ENCODE assay signal across 8 mouse cellular contexts in genomic region chr17:49563416-49563780, GRCm38 (mm10). TPM values are rescaled to one million over a fixed set of nuclear protein-coding genes. Genes with fewer than 3 reads are reported as not detected.
DNase-seq lines count a peak whose midpoint lies in the region; ATAC-seq and TF ChIP-seq lines count a peak whose summit lies in the region.

No protein-coding gene starts in this region.

- TF ChIP-seq POLR2A in thymus, adult 2 months (IDR thresholded peaks at IDR 0.05; ENCODE audit: control insufficient read depth, extremely low read depth, insufficient read depth, low read length, poor library complexity), result no peak

- WGBS in forebrain, postnatal 0 days, result 26% methylated on average over 4 of the region's 4 CpGs
- 36% methylated on average over 4 of the region's 4 CpGs for WGBS in thymus, adult 2 months

- 0 out of 2 replicates have a peak, but pooled peaks have one; percentile 14 for ATAC-seq in forebrain, postnatal 0 days

- no peaks in the 10 kb centered on the region for H3K9me3 ChIP-seq in forebrain, postnatal 0 days (ENCODE audit: low read length)

- peak overlapping the region; percentile 86 for H3K4me2 ChIP-seq in forebrain, postnatal 0 days (ENCODE audit: low read depth)

- peak; percentile 57 for DNase-seq in cerebellum, adult 9-11 months
- no peak for DNase-seq in cerebellum, postnatal 4 days (ENCODE audit: low spot score in 2 of 2)
- peak; percentile 33 for DNase-seq in 3T3-L1 (ENCODE audit: low read depth, low spot score)
- no peak for DNase-seq in forebrain, postnatal 0 days
- peak; percentile 21 for DNase-seq in lung, postnatal 10 days
- DNase-seq in thymus, adult 2 months, result no peak
- DNase-seq in embryo, embryonic 10 days (ENCODE audit: low spot score), result no peak
- no peak for DNase-seq in gastrocnemius, postnatal 4 days (ENCODE audit: low spot score in 2 of 2)

- H3K27ac ChIP-seq in forebrain, postnatal 0 days (ENCODE audit: low read depth, low read length), result no peak overlapping the region
- H3K27ac ChIP-seq in thymus, adult 2 months (ENCODE audit: control insufficient read depth, insufficient read depth, low read length), result no peak overlapping the region

- H3K4me1 ChIP-seq in forebrain, postnatal 0 days (ENCODE audit: insufficient read depth), result peaks cover 5% of the 10 kb centered on the region; the same call in 1 of the 2 replicates
- H3K4me1 ChIP-seq in thymus, adult 2 months (replicated peaks; ENCODE audit: control insufficient read depth, insufficient read depth, low read length), result no peaks in the 10 kb centered on the region

- H3K9ac ChIP-seq in forebrain, postnatal 0 days, result peak overlapping the region; percentile 41; the same call in 1 of the 2 replicates

- H3K27me3 ChIP-seq in forebrain, postnatal 0 days (ENCODE audit: insufficient read depth, low read length), result peaks cover 9% of the 10 kb centered on the region; the same call in 1 of the 2 replicates
- peaks cover 11% of the 10 kb centered on the region; the same call in 1 of the 2 replicates for H3K27me3 ChIP-seq in thymus, adult 2 months (ENCODE audit: control insufficient read depth, insufficient read depth, low read length)

- peak overlapping the region; percentile 39 for H3K4me3 ChIP-seq in forebrain, postnatal 0 days (ENCODE audit: low read depth, low read length)
- H3K4me3 ChIP-seq in thymus, adult 2 months (ENCODE audit: control insufficient read depth, insufficient read depth, low read length), result no peak overlapping the region

- TF ChIP-seq CTCF in forebrain, postnatal 0 days (IDR thresholded peaks at IDR 0.05; ENCODE audit: low read depth), result no peak
- TF ChIP-seq CTCF in thymus, adult 2 months (IDR thresholded peaks at IDR 0.05; ENCODE audit: borderline replicate concordance, control insufficient read depth, extremely low read depth, insufficient read depth, low read length, poor library complexity), result no peak

- H3K36me3 ChIP-seq in forebrain, postnatal 0 days (ENCODE audit: insufficient read depth), result no peaks in the 10 kb centered on the region
- no peaks in the 10 kb centered on the region for H3K36me3 ChIP-seq in thymus, adult 2 months (ENCODE audit: control insufficient read depth, insufficient read depth, low read length)

RNA-seq across cellular contexts. Expression of gene Daam2, which starts 0.7 kb away (rescaled TPM):
- total RNA-seq in forebrain, postnatal 0 days (2014; rRNA removed), result 7.2 and 10.3 TPM in 2 replicates
- 0.77 and 1.8 TPM in 2 replicates for polyA plus RNA-seq in forebrain, postnatal 0 days (2015; fragmentation: Nextera tagmentation; extraction: Ambion mirVana)
- 0.46 and 0.62 TPM in 2 replicates for polyA plus RNA-seq in thymus, adult 2 months (2012; rRNA removed)
- total RNA-seq in gastrocnemius, postnatal 4 days (2021), result 10 to 100 TPM; 16.4 to 18.6 TPM

RNA-seq across cellular contexts. Expression of gene Kif6, which starts 51.5 kb away (rescaled TPM):
- total RNA-seq in forebrain, postnatal 0 days (2014; rRNA removed), result 3.7 and 7.4 TPM in 2 replicates
- polyA plus RNA-seq in forebrain, postnatal 0 days (2015; fragmentation: Nextera tagmentation; extraction: Ambion mirVana), result 1.6 and 2.0 TPM in 2 replicates
- polyA plus RNA-seq in thymus, adult 2 months (2012; rRNA removed), result 0.19 and 0.54 TPM in 2 replicates
- under 1 TPM; 0.21 to 0.56 TPM for total RNA-seq in gastrocnemius, postnatal 4 days (2021)

Comparison
In these comparisons a context has a peak if more than half of its experiments do, and no peak if none do; other contexts are left out.
1. DNase-seq: peak in cerebellum, adult 9-11 months (single experiment), 3T3-L1 (single experiment) and lung, postnatal 10 days (single experiment); none in cerebellum, postnatal 4 days (0 of 2), forebrain, postnatal 0 days (single experiment), thymus, adult 2 months (single experiment), embryo, embryonic 10 days (single experiment) and gastrocnemius, postnatal 4 days (0 of 2).